Mouse (Mus musculus): ENCODE results near the gene Slc25a11.

Slc25a11 gene

DNA sequence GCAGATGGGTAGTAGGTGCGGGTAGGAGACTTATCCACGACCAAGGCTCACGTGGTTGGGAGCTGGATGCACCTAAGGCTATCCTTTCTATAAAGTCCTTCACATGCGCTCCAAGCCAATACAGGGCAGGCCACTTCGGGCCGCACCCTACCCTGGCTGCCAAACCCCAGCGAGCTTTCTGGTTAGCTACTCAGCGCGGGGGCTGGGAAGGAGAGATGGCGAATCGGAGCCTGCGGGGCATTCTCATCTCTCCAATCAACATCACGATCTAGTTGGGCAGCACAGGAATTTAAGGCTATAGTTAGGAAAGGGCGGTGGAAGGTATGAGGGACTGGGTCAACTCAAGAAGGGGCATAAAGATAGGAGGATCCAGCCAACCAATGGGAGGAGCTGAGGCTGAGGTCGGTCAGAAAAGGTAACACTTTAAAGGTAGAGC lies 21.1 kb upstream of the Slc25a11 start:
- no peak for DNase-seq (ENCODE audit: low read depth)

GRCm38 (mm10) chr11:70667271-70668150 lies 20.2 kb upstream of the Slc25a11 start:
- DNase-seq (ENCODE audit: low read depth) = peak; percentile 21

- DNase-seq (ENCODE audit: low read depth) = no peak
Measured at GRCm38 (mm10) chr11:70666687-70667086, 19.4 kb upstream of the Slc25a11 start.

DNA sequence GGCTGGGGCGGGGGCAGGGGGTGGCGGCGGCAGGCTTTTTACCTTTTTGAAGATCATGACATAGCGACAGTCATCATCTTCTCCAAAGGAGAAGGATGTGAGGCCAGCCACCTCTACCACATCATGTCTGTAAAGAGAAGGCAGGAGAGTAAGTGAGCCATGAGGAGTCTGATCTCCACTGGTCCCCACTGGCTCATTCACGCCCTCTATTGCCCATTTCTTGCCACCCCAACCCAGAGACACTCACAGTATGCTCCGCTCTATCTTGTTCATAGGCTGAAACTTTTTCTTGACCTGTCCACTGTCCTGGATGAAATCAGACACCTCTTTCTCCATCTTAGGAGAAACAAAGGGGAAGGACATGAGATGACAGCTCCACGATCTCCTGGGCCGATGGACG lies 17.5 kb upstream of the Slc25a11 start:
- no peak for DNase-seq (ENCODE audit: low read depth)

GRCm38 (mm10) chr11:70663957-70664356 lies 16.7 kb upstream of the Slc25a11 start:
- no peak for DNase-seq (ENCODE audit: low read depth)

DNA sequence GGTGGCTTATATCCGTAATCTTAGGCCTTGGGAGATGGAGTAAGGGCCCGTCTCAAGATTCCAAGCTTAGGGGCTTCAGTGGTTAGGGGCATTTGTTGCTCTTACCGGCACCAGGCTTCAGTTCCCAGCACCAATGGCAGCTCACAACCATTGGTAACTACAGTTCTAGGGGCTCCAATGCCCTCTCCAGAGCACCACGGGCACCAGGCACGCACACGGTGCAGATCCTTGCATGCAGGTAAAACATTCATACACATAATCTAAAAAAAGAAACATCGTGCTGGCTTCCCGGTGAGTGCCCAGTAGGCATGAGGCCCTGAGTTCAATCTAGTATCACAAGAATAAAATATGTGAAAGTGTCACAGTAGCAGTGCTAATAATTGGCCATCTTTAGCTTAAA lies 15.8 kb upstream of the Slc25a11 start:
- DNase-seq (ENCODE audit: low read depth) = no peak

DNA sequence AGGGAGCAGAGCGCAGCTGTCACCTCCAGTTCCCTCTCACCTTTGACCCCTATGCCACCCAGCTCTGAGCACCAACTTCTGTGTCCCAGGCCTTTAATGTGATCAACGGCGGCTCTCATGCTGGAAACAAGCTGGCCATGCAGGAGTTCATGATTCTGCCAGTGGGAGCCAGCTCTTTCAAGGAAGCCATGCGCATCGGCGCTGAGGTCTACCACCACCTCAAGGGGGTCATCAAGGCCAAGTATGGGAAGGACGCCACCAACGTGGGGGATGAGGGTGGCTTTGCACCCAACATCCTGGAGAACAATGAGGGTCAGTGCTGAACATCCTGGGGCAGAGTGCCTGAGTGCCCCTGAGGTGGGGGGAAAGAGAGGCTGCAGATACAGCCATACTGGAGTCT lies 13.3 kb upstream of the Slc25a11 start:
- no peak for DNase-seq (ENCODE audit: low read depth)

DNA sequence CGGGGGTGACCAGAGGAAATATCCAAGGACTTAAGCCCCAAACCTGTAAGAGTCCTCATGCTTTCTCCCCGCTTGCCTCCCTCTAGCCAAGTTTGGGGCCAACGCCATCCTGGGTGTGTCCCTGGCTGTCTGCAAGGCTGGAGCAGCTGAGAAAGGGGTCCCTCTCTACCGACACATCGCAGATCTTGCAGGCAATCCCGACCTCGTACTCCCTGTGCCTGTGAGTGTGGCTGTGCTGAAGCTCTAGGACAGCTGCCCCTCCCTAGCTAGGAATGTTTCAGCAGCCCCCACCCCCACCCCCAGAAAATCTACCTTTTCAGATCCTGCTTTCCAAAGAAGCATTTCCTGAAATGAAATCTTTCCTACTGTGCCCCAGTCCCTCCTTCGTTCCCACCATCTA lies 11.7 kb upstream of the Slc25a11 start:
- DNase-seq (ENCODE audit: low read depth) = no peak

GRCm38 (mm10) chr11:70658521-70658920 lies 11.2 kb upstream of the Slc25a11 start:
- DNase-seq (ENCODE audit: low read depth) = no peak

GRCm38 (mm10) chr11:70657991-70658390 lies 10.7 kb upstream of the Slc25a11 start:
- no peak for DNase-seq (ENCODE audit: low read depth)

DNA sequence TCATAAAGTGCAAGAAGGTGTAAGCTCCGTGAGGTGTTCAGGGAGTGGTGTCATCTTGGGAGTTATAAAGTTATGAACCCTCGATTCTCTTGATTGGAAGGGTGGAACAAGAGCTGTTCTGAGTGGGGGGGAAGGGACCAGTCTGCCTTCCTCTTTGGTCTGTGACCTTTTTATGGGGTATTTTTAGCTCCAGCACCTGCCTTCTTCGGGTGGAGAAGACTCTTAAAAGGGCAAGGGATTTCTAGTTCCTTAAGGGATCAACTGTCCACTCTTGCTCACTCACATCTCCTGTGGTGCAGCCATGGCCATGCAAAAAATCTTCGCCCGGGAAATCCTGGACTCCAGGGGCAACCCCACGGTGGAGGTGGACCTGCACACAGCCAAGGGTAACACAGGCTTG lies 10.3 kb upstream of the Slc25a11 start:
- DNase-seq (ENCODE audit: low read depth) = no peak

DNA sequence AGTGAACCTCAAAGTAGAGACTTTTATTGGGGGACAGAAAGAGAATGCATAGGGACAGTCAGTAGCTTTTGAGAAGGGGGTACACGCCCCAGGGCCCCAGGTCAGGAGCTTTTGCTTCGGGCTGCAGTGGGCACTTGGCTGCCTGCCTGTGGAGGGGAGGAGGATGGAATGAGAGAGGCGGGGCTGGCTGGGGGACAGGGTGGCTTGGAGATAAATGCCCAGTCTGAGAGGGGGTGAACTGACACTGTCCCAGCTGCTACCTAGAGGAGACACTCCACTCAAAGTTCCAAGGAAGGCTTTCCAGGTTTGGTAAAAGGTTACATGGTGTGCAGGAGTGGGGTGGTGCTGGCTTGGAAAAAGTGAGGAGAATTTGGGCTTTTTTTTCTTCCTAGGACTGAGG lies 9.7 kb upstream of the Slc25a11 start, which contains the start of gene Eno3:
Gene Eno3 (plus strand): TSS at position 239 of the 400 bp plus-strand sequence.
- peak; percentile 46 for DNase-seq (ENCODE audit: low read depth)

DNA sequence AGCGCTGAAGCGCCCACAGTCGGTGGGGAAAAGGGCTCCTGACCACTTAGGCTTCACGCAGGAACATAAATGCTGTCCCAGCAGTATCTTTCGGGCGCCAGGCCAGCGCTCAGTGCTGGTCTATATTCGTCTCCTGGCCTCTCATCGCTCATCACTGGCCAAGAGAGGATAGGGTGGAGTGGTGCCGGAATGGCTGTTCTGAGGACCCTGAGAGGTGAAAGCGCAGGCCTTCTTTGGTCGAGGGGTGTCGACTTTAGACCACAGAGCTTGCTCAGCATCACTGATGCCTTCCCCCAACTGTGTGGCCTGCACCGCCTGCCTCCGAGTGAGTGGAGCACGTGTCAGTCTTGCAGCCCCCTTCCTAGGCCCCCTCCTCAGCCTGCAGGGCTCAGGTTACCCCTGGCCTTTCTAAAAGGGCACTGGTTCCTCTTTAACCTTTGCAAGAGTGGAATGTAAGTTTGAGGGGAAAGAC lies 9.2 kb upstream of the Slc25a11 start:
- DNase-seq (ENCODE audit: low read depth) = peak; percentile 65

DNA sequence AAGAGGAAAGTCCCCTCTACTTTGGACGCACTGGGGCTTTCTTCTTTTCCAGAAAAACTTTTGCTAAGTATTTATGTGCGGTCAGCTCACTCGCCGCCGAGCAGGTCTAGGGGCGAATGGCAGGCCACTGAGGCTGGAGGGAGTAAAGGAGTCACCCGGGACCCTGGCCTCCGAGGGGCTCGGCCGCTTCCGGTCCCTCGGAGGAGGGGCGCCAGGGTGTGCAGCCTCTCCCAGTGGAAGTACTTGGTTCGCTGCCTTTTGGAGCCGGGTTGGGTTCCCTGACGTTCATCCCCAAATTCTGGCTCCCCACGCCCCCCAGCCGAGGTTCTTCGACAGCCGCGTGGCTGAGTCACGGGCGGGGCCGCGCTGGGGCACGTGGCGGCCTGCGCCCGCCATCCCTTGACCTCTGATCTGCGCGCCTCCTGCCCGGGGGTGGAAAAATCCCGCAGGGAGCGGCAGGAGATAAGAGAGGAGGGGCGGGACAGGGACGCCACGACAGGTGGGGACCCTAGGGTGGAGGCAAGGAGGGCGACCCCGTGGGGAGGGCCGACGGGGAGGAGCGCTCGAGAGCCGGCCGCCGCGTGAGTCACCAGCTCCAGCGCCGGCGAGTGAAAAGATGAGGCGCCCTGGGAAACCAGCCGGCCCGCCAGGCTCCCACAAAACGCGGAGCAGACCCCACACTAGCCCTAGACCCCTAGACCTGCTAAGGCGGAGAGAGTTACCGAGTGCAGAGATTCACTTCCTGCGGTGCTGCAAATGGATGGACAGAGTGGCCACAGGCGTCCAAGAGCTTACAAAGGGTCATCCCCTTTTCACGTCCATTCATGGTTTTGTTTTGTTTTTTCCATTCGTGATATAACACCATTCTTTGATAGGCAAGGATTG lies 8.5 kb upstream of the Slc25a11 start:
- peak; percentile 81 for DNase-seq (ENCODE audit: low read depth)

DNA sequence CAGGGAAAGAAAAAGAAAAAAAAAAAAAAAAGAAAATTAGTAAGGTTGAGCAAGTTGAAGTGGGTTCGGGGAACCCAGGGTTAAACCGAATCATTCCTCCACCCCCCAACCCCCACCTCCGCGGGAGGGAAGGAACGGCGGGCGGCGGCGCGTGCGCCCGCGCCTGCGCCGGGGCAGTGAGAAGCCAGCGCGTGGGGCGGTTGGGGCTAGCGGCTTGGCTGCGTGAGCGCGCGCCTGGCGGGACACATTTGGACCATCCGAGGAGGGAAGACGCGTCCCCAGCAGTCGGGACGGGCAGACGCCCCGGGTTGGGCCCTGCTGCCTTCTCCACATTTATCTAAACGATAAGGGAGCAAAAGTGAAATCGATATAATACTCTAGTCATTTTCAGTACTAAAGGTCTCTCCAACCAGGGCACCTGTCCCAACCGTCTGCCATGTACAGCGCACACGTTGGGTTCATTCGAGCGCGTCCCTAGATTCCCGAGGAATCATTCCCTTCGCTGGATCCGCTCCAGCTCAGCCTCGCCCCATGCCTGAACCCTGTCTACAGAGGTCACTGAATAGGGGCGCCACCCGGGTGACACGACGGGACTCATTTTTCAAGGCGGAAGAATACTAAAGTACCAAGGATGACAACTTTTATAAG lies 7.8 kb upstream of the Slc25a11 start:
- peak; percentile 88 for DNase-seq (ENCODE audit: low read depth)

- DNase-seq (ENCODE audit: low read depth) = peak; percentile 94
Measured at GRCm38 (mm10) chr11:70654198-70654922, 7.1 kb upstream of the Slc25a11 start, which contains the start of gene Pfn1. Pfn1 (minus strand) TSS chr11:70654644.

- peak; percentile 88 for DNase-seq (ENCODE audit: low read depth)
Measured at GRCm38 (mm10) chr11:70653345-70654197, 6.3 kb upstream of the Slc25a11 start.

DNA sequence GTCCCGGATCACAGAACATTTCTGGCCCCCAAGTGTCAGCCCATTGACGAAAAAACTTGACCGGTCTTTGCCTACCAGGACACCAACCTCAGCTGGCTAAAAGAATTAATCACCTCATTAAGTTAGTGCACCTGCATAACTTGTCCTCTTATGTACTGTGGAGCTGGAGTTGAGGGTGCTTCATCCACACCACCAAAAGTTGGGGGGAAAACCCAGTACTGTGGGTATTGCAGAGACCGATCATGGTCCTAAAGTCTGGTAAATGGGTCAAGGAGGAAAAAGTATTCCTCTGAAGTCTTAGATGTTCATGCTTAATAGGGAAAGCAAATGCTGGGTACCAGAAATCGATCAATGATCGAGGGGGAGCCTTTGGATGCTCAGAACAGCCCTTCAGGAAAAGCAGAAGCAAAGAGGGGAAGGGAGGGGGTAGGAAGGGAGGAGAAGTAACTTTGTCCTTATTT lies 5.6 kb upstream of the Slc25a11 start:
- no peak for DNase-seq (ENCODE audit: low read depth)

DNA sequence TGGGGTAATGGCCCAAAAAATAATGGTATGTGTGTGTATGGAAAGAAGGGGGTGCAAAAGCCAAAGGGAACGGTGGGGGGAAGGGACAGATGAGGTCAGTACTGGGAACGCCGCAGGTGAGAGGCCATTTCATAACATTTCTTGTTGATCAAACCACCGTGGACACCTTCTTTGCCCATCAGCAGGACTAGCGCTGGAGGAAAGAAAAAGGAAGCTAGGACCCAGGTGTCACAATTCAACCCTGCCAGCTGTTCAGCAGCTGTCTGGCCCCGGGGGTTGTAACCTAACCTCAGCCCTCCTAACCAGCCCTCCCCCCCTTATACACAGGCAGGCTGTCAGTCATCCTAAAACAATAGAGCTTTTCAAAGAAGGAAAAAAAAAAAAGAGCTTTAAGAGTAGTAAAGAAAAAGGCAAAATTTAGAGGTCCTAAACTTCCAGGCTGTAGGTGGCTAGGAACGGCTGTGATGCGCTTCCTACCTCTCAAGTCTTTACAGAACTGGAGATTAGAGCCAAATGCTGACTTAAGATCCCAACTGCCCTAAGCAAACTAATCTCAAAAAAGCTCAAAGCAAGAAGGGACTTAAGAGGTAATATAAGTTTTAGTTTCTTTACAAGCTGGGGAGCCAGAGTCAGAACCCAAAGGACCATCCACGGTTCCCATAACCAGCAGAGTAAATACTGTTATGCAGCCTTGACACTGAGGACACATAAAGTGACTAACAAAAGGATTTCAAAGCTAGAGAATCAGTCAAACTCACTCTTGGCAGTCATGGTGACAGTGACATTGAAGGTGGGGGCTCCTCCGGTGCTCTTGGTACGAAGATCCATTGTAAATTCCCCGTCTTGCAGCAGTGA lies 5.0 kb upstream of the Slc25a11 start:
- peak; percentile 68 for DNase-seq (ENCODE audit: low read depth)
